Mouse (Mus musculus) regulatory T cell (primary cell): ENCODE data around the gene Fam189b.

Source experiments
- in situ Hi-C: fragments of 300-600 bp; cut with MboI, MseI; formaldehyde crosslinking; loops from one replicate; pipeline ENCODE4 v1.15.1; 2025; ENCODE audit warnings: high pct_unique_total_duplicates

Fam189b gene

GRCm38 (mm10) chr3:89202253-89203141, 19.6 kb downstream of the Fam189b start, which contains the start of gene Gba:
Gba (plus strand) TSS chr3:89202928.
- in situ Hi-C loops, result no loop called here

- in situ Hi-C loops, result no loop called here
These were observed 20.2 kb downstream of the Fam189b start for GRCm38 (mm10) chr3:89203142-89203514.

- in situ Hi-C loops, result loop anchor here (5.0 kb wide), 1 partner anchor 114 kb away; the partner anchor contains the start of gene Rusc1
These were observed 23.1 kb downstream of the Fam189b start for GRCm38 (mm10) chr3:89206079-89206478.

- in situ Hi-C loops, result loop anchor here (5.0 kb wide), 1 partner anchor 114 kb away; the partner anchor contains the start of gene Rusc1
These were observed 23.8 kb downstream of the Fam189b start for GRCm38 (mm10) chr3:89206695-89207094.

- in situ Hi-C loops, result loop anchor here (5.0 kb wide), 1 partner anchor 116 kb away; the partner anchor contains the start of gene Rusc1
These were observed 25.2 kb downstream of the Fam189b start for GRCm38 (mm10) chr3:89208075-89208657.

- in situ Hi-C loops, result loop anchor here (5.0 kb wide), 1 partner anchor 116 kb away; the partner anchor contains the start of gene Rusc1
These were observed 25.8 kb downstream of the Fam189b start for GRCm38 (mm10) chr3:89208736-89209135.

GRCm38 (mm10) chr3:89209731-89210130, 26.8 kb downstream of the Fam189b start:
- in situ Hi-C loops, result loop anchor here (5.0 kb wide), 1 partner anchor 117 kb away; the partner anchor contains the start of gene Rusc1

GRCm38 (mm10) chr3:89210162-89210561, 27.2 kb downstream of the Fam189b start:
- in situ Hi-C loops, result no loop called here

- in situ Hi-C loops, result no loop called here
These were observed 27.8 kb downstream of the Fam189b start for GRCm38 (mm10) chr3:89210731-89211130.

- in situ Hi-C loops, result no loop called here
These were observed 31.0 kb downstream of the Fam189b start for GRCm38 (mm10) chr3:89213803-89214530.

GRCm38 (mm10) chr3:89214681-89215411, 31.9 kb downstream of the Fam189b start, which contains the start of gene Thbs3:
Thbs3 (plus strand) TSS chr3:89215180.
- in situ Hi-C loops, result loop anchor here (5.0 kb wide), 1 partner anchor 98 kb away; no protein-coding TSS in a partner anchor

- in situ Hi-C loops, result loop anchor here (5.0 kb wide), 1 partner anchor 99 kb away; no protein-coding TSS in a partner anchor
These were observed 32.9 kb downstream of the Fam189b start for GRCm38 (mm10) chr3:89215853-89216252.

- in situ Hi-C loops, result loop anchor here (5.0 kb wide), 1 partner anchor 99 kb away; no protein-coding TSS in a partner anchor
These were observed 33.5 kb downstream of the Fam189b start for GRCm38 (mm10) chr3:89216407-89216806.

- in situ Hi-C loops, result loop anchor here (5.0 kb wide), 1 partner anchor 101 kb away; no protein-coding TSS in a partner anchor
These were observed 35.3 kb downstream of the Fam189b start for GRCm38 (mm10) chr3:89218271-89218670.

GRCm38 (mm10) chr3:89219546-89219945, 36.6 kb downstream of the Fam189b start:
- in situ Hi-C loops, result loop anchor here (5.0 kb wide), 1 partner anchor 102 kb away; no protein-coding TSS in a partner anchor

- in situ Hi-C loops, result no loop called here
These were observed 38.2 kb downstream of the Fam189b start for GRCm38 (mm10) chr3:89221167-89221566.

GRCm38 (mm10) chr3:89224796-89225195, 41.9 kb downstream of the Fam189b start:
- in situ Hi-C loops, result no loop called here

- in situ Hi-C loops, result no loop called here
These were observed 42.4 kb downstream of the Fam189b start for GRCm38 (mm10) chr3:89225321-89225815.

- in situ Hi-C loops, result no loop called here
These were observed 43.0 kb downstream of the Fam189b start for GRCm38 (mm10) chr3:89225918-89226317.

GRCm38 (mm10) chr3:89226361-89226760, 43.4 kb downstream of the Fam189b start:
- in situ Hi-C loops, result no loop called here
